ENCODE assay signal across 8 mouse cellular contexts in genomic region chr3:129830626-129831025, GRCm38 (mm10). TPM values are rescaled to one million over a fixed set of nuclear protein-coding genes. Genes with fewer than 3 reads are reported as not detected.
DNase-seq lines count a peak whose midpoint lies in the region; ATAC-seq and TF ChIP-seq lines count a peak whose summit lies in the region.

No protein-coding gene starts in this region.

- H3K27me3 ChIP-seq in MEL (ENCODE audit: control insufficient read depth in 1 of 2, insufficient read depth in 2 of 2, low read length in 2 of 2) = no peaks in the 10 kb centered on the region
- H3K27me3 ChIP-seq in forebrain, embryonic 14.5 days (replicated peaks; ENCODE audit: control insufficient read depth, insufficient read depth, low read length) = no peaks in the 10 kb centered on the region
- H3K27me3 ChIP-seq in limb, embryonic 11.5 days (ENCODE audit: control insufficient read depth, insufficient read depth, low read length) = no peaks in the 10 kb centered on the region
- no peaks in the 10 kb centered on the region for H3K27me3 ChIP-seq in midbrain, embryonic 10.5 days (ENCODE audit: low read depth, poor library complexity, severe bottlenecking)

- peak overlapping the region; percentile 88 for H3K27ac ChIP-seq in MEL (ENCODE audit: control insufficient read depth, low read depth, low read length)
- H3K27ac ChIP-seq in forebrain, embryonic 14.5 days (ENCODE audit: low read depth, low read length) = peak overlapping the region; percentile 91; the same call in 1 of the 2 replicates
- peak overlapping the region; percentile 73; the same call in 1 of the 2 replicates for H3K27ac ChIP-seq in limb, embryonic 11.5 days (replicated peaks; ENCODE audit: low read depth, low read length)
- peak overlapping the region; percentile 95 for H3K27ac ChIP-seq in midbrain, embryonic 10.5 days (replicated peaks)

- peaks cover 32% of the 10 kb centered on the region for H3K79me2 ChIP-seq in MEL (ENCODE audit: control insufficient read depth, insufficient read depth, low read length, poor library complexity)

- no peak for ATAC-seq in forebrain, embryonic 14.5 days
- no peak for ATAC-seq in limb, embryonic 11.5 days (ENCODE audit: insufficient number of reproducible peaks, low FRiP score, low TSS enrichment, low read depth)

- no peak for TF ChIP-seq CTCF in MEL (IDR thresholded peaks at IDR 0.05 in 2 of 3, conservative IDR thresholded peaks at IDR 0.05 in 1 of 3; ENCODE audit: control insufficient read depth in 1 of 3, insufficient read depth in 1 of 3, low read depth in 2 of 3, low read length in 3 of 3, poor library complexity in 1 of 3, severe bottlenecking in 1 of 3)

- no peak for TF ChIP-seq RAD21 in MEL (IDR thresholded peaks at IDR 0.05; ENCODE audit: low read depth, low read length)

- peak overlapping the region; percentile 78 to 85 for H3K4me3 ChIP-seq in MEL (ENCODE audit: control insufficient read depth in 1 of 2, insufficient read depth in 1 of 2, low read depth in 2 of 2, low read length in 2 of 2)
- H3K4me3 ChIP-seq in forebrain, embryonic 14.5 days (ENCODE audit: low read depth, low read length) = peak overlapping the region; percentile 75
- peak overlapping the region; percentile 96 for H3K4me3 ChIP-seq in limb, embryonic 11.5 days (ENCODE audit: low read depth, low read length)
- H3K4me3 ChIP-seq in midbrain, embryonic 10.5 days = peak overlapping the region; percentile 93

- DNase-seq in kidney, adult 11 months = peak; percentile 15
- no peak for DNase-seq in kidney, adult 9 months
- DNase-seq in MEL (ENCODE audit: low read depth, low spot score) = peak; percentile 69
- no peak for DNase-seq in forebrain, embryonic 14.5 days (ENCODE audit: low spot score)
- no peak for DNase-seq in limb, embryonic 11.5 days (ENCODE audit: low spot score)
- DNase-seq in midbrain, embryonic 10.5 days (ENCODE audit: low spot score) = no peak
- DNase-seq in thymus, postnatal 36 days = peak; percentile 63 to 70
- no peak for DNase-seq in left cerebral cortex, postnatal 36 days (ENCODE audit: low spot score in 2 of 2)

- peaks cover 7 to 20% of the 10 kb centered on the region in 2 experiments for H3K36me3 ChIP-seq in MEL (ENCODE audit: control insufficient read depth in 1 of 2, insufficient read depth in 2 of 2, low read length in 2 of 2)
- peaks cover 17% of the 10 kb centered on the region for H3K36me3 ChIP-seq in forebrain, embryonic 14.5 days (ENCODE audit: control insufficient read depth, insufficient read depth, low read length)
- H3K36me3 ChIP-seq in limb, embryonic 11.5 days (ENCODE audit: control insufficient read depth, insufficient read depth, low read length) = peaks cover 5% of the 10 kb centered on the region
- H3K36me3 ChIP-seq in midbrain, embryonic 10.5 days = peaks cover 38% of the 10 kb centered on the region

- TF ChIP-seq POLR2A in MEL (IDR thresholded peaks at IDR 0.05; ENCODE audit: control insufficient read depth in 1 of 2, insufficient read depth in 1 of 2, low read depth in 1 of 2, low read length in 2 of 2, poor library complexity in 1 of 2) = peak in 1 of 2 experiments; percentile 76; a peak in 1 of 4 replicates

- H3K4me2 ChIP-seq in forebrain, embryonic 14.5 days (ENCODE audit: low read length) = peak overlapping the region; percentile 69
- H3K4me2 ChIP-seq in limb, embryonic 11.5 days (ENCODE audit: low read depth, severe bottlenecking) = peak overlapping the region; percentile 67

- intact Hi-C loops in left cerebral cortex, postnatal 36 days (cut with DNase I) = loop anchor here (1.0 kb wide), 1 partner anchor 48 kb away; the partner anchor contains the start of gene Pla2g12a

- no peak; a peak in 1 of 4 replicates for TF ChIP-seq EP300 in MEL (IDR thresholded peaks at IDR 0.05; ENCODE audit: low read depth in 1 of 2, low read length in 2 of 2)

- peak overlapping the region; percentile 94 for H3K9ac ChIP-seq in MEL (ENCODE audit: control insufficient read depth, low read depth, low read length, poor library complexity, severe bottlenecking)
- peak overlapping the region; percentile 72 for H3K9ac ChIP-seq in forebrain, embryonic 14.5 days (ENCODE audit: low read length)
- peak overlapping the region; percentile 82 for H3K9ac ChIP-seq in limb, embryonic 11.5 days (ENCODE audit: low read length)

- H3K9me3 ChIP-seq in MEL (replicated peaks; ENCODE audit: insufficient read depth, low read length) = no peaks in the 10 kb centered on the region
- no peaks in the 10 kb centered on the region for H3K9me3 ChIP-seq in forebrain, embryonic 14.5 days (replicated peaks; ENCODE audit: control insufficient read depth, low read length)
- H3K9me3 ChIP-seq in limb, embryonic 11.5 days (ENCODE audit: control insufficient read depth, low read length) = no peaks in the 10 kb centered on the region
- H3K9me3 ChIP-seq in midbrain, embryonic 10.5 days (replicated peaks) = no peaks in the 10 kb centered on the region

- WGBS in forebrain, embryonic 14.5 days = 0% methylated on average over 45 of the region's 45 CpGs
- under 1% methylated on average over 44 of the region's 45 CpGs for WGBS in limb, embryonic 11.5 days
- WGBS in midbrain, embryonic 10.5 days = under 1% methylated on average over 45 of the region's 45 CpGs

- H3K4me1 ChIP-seq in MEL (ENCODE audit: control insufficient read depth in 1 of 2, insufficient read depth in 2 of 2, low read length in 2 of 2) = peaks cover 4 to 21% of the 10 kb centered on the region in 2 experiments; a peak in 3 of 4 replicates
- peaks cover 8% of the 10 kb centered on the region for H3K4me1 ChIP-seq in forebrain, embryonic 14.5 days (ENCODE audit: control insufficient read depth, insufficient read depth, low read length)
- H3K4me1 ChIP-seq in limb, embryonic 11.5 days (ENCODE audit: control insufficient read depth, insufficient read depth, low read length) = peaks cover 5% of the 10 kb centered on the region
- peaks cover 22% of the 10 kb centered on the region for H3K4me1 ChIP-seq in midbrain, embryonic 10.5 days

TF ChIP-seq in MEL, 35 proteins besides CTCF, POLR2A, EP300 and RAD21 (continues in another document):
- TF ChIP-seq JUND (IDR thresholded peaks at IDR 0.05; ENCODE audit: low read depth, low read length) (no peak), USF2 (IDR thresholded peaks at IDR 0.05; ENCODE audit: borderline replicate concordance in 1 of 2, insufficient read depth in 1 of 2, low read depth in 1 of 2, low read length in 2 of 2) (no peak), USF1 (IDR thresholded peaks at IDR 0.05; ENCODE audit: low read depth, low read length) (no peak), POLR2AphosphoS5 (IDR thresholded peaks at IDR 0.05; ENCODE audit: borderline replicate concordance, low read depth, low read length) (no peak), ZC3H11A (IDR thresholded peaks at IDR 0.05; ENCODE audit: low read depth, low read length) (no peak), ETS1 (IDR thresholded peaks at IDR 0.05; ENCODE audit: low read depth, low read length) (0 out of 2 replicates have a peak, but pooled peaks have one; percentile 13), TBP (IDR thresholded peaks at IDR 0.05; ENCODE audit: low read depth, low read length) (no peak)

RNA-seq across cellular contexts. Expression of gene Gar1, which starts 0.6 kb away (rescaled TPM):
- 87.1 and 97.3 TPM in 2 replicates for total RNA-seq in MEL (2012; rRNA removed)
- polyA plus RNA-seq in MEL (2012; ENCODE audit: insufficient read depth in 1 of 2, insufficient read length in 2 of 2, low read depth in 1 of 2, low replicate concordance in 2 of 2, missing spikeins in 1 of 2) = 100 to 1,000 TPM; 461 to 473 TPM
- 25.0 and 28.1 TPM in 2 replicates for polyA plus RNA-seq in forebrain, embryonic 14.5 days (2014; fragmentation: Nextera tagmentation; extraction: Ambion mirVana)
- polyA plus RNA-seq in limb, embryonic 11.5 days (2014; fragmentation: Nextera tagmentation; extraction: Ambion mirVana) = 44.1 and 55.8 TPM in 2 replicates
- polyA plus RNA-seq in midbrain, embryonic 10.5 days (2016; fragmentation: Nextera tagmentation; extraction: Ambion mirVana) = 89.3 and 103 TPM in 2 replicates
- 10 to 100 TPM; 40.5 to 46.1 TPM for total RNA-seq in left cerebral cortex, postnatal 36 days (2021)

RNA-seq across cellular contexts. Expression of gene Cfi, which starts 5.1 kb away (rescaled TPM):
- not detected in 2 replicates for total RNA-seq in MEL (2012; rRNA removed)
- under 1 TPM in 1 of 2 experiments, not detected in 1; 0.06 TPM for polyA plus RNA-seq in MEL (2012; ENCODE audit: insufficient read depth in 1 of 2, insufficient read length in 2 of 2, low read depth in 1 of 2, low replicate concordance in 2 of 2, missing spikeins in 1 of 2)
- 0.14 and 0.22 TPM in 2 replicates for polyA plus RNA-seq in forebrain, embryonic 14.5 days (2014; fragmentation: Nextera tagmentation; extraction: Ambion mirVana)
- polyA plus RNA-seq in limb, embryonic 11.5 days (2014; fragmentation: Nextera tagmentation; extraction: Ambion mirVana) = 0.09 TPM in 1 of 2 replicates, not detected in the other
- 0.42 and 0.52 TPM in 2 replicates for polyA plus RNA-seq in midbrain, embryonic 10.5 days (2016; fragmentation: Nextera tagmentation; extraction: Ambion mirVana)
- total RNA-seq in left cerebral cortex, postnatal 36 days (2021) = not detected

RNA-seq across cellular contexts. Expression of gene Rrh, which starts 8.2 kb away (rescaled TPM):
- 0.19 TPM in 1 of 2 replicates, not detected in the other for total RNA-seq in MEL (2012; rRNA removed)
- under 1 TPM in 1 of 2 experiments, not detected in 1; 0.11 TPM for polyA plus RNA-seq in MEL (2012; ENCODE audit: insufficient read depth in 1 of 2, insufficient read length in 2 of 2, low read depth in 1 of 2, low replicate concordance in 2 of 2, missing spikeins in 1 of 2)
- polyA plus RNA-seq in forebrain, embryonic 14.5 days (2014; fragmentation: Nextera tagmentation; extraction: Ambion mirVana) = 0.28 TPM in 1 of 2 replicates, not detected in the other
- polyA plus RNA-seq in limb, embryonic 11.5 days (2014; fragmentation: Nextera tagmentation; extraction: Ambion mirVana) = 0.09 TPM in 1 of 2 replicates, not detected in the other
- polyA plus RNA-seq in midbrain, embryonic 10.5 days (2016; fragmentation: Nextera tagmentation; extraction: Ambion mirVana) = 0.11 and 0.20 TPM in 2 replicates
- under 1 TPM; 0.76 to 0.97 TPM for total RNA-seq in left cerebral cortex, postnatal 36 days (2021)

RNA-seq across cellular contexts. Expression of gene Lrit3, which starts 26.8 kb away (rescaled TPM):
- not detected in 2 replicates for total RNA-seq in MEL (2012; rRNA removed)
- polyA plus RNA-seq in MEL (2012; ENCODE audit: insufficient read depth in 1 of 2, insufficient read length in 2 of 2, low read depth in 1 of 2, low replicate concordance in 2 of 2, missing spikeins in 1 of 2) = not detected
- polyA plus RNA-seq in forebrain, embryonic 14.5 days (2014; fragmentation: Nextera tagmentation; extraction: Ambion mirVana) = not detected in 2 replicates
- not detected in 2 replicates for polyA plus RNA-seq in limb, embryonic 11.5 days (2014; fragmentation: Nextera tagmentation; extraction: Ambion mirVana)
- not detected in 2 replicates for polyA plus RNA-seq in midbrain, embryonic 10.5 days (2016; fragmentation: Nextera tagmentation; extraction: Ambion mirVana)
- total RNA-seq in left cerebral cortex, postnatal 36 days (2021) = not detected

RNA-seq across cellular contexts. Expression of gene Pla2g12a, which starts 47.8 kb away (rescaled TPM):
- total RNA-seq in MEL (2012; rRNA removed) = 93.5 and 101 TPM in 2 replicates
- polyA plus RNA-seq in MEL (2012; ENCODE audit: insufficient read depth in 1 of 2, insufficient read length in 2 of 2, low read depth in 1 of 2, low replicate concordance in 2 of 2, missing spikeins in 1 of 2) = 100 to 1,000 TPM in 1 of 2 experiments, 10 to 100 TPM in 1; 89.8 to 251 TPM
- polyA plus RNA-seq in forebrain, embryonic 14.5 days (2014; fragmentation: Nextera tagmentation; extraction: Ambion mirVana) = 38.6 TPM in 2 replicates
- polyA plus RNA-seq in limb, embryonic 11.5 days (2014; fragmentation: Nextera tagmentation; extraction: Ambion mirVana) = 23.9 and 25.9 TPM in 2 replicates
- polyA plus RNA-seq in midbrain, embryonic 10.5 days (2016; fragmentation: Nextera tagmentation; extraction: Ambion mirVana) = 27.3 and 33.0 TPM in 2 replicates
- total RNA-seq in left cerebral cortex, postnatal 36 days (2021) = 10 to 100 TPM; 16.1 to 17.6 TPM

Comparison
In these comparisons a context has a peak if more than half of its experiments do, and no peak if none do; other contexts are left out.
1. DNase-seq: peak in kidney, adult 11 months (single experiment), MEL (single experiment) and thymus, postnatal 36 days (2 of 2); none in kidney, adult 9 months (single experiment), forebrain, embryonic 14.5 days (single experiment), limb, embryonic 11.5 days (single experiment), midbrain, embryonic 10.5 days (single experiment) and left cerebral cortex, postnatal 36 days (0 of 2).
2. Peak in every context shown above with its lines, with median percentiles within 50 percentile points of each other: H3K27ac ChIP-seq, H3K4me3 ChIP-seq and H3K9ac ChIP-seq.